Mouse (Mus musculus) CH12.LX (cell line): ENCODE measurements around the gene Mnt. TPM values are rescaled to one million over a fixed set of nuclear protein-coding genes. Genes with fewer than 3 reads are reported as not detected.

Experiments
- DNase-seq: peaks from one replicate; pipeline ENCODE4 v3.0.0-alpha.2; 2013; ENCODE audit errors: extremely low read depth
- H3K27ac ChIP-seq: 2 replicates; pipeline ENCODE4 v1.5.1; 2012; ENCODE audit warnings: low read depth, mild to moderate bottlenecking, control low read depth, moderate library complexity; ENCODE audit not compliant: insufficient read depth
- H3K27me3 ChIP-seq: replicated peaks from 2 replicates; pipeline ENCODE3; 2012; ENCODE audit warnings: inconsistent platforms
- H3K36me3 ChIP-seq, 2 experiments: replicated peaks in 1 of 2; 2 replicates each; pipeline versions ENCODE3 to v1.6.1; 2012; ENCODE audit warnings: inconsistent platforms in 1 of 2, low read length in 1 of 2, mild to moderate bottlenecking in 1 of 2, mixed read lengths in 1 of 2, moderate library complexity in 1 of 2; ENCODE audit not compliant: control insufficient read depth in 1 of 2, insufficient read depth in 1 of 2
- H3K4me1 ChIP-seq, 2 experiments: 2 replicates each; pipeline ENCODE4 v1.6.1; 2012; ENCODE audit warnings: inconsistent platforms in 1 of 2, moderate library complexity in 1 of 2; ENCODE audit not compliant: insufficient read depth in 2 of 2, control insufficient read depth in 1 of 2
- H3K4me2 ChIP-seq: 2 replicates; pipeline ENCODE4 v1.6.1; 2012; ENCODE audit warnings: low read depth, mild to moderate bottlenecking, control low read depth; ENCODE audit not compliant: poor library complexity, insufficient read depth, severe bottlenecking
- H3K4me3 ChIP-seq, 3 experiments: fragments of 150-350 bp in 1 of 3; sonication (generic) in 1 of 3; replicated peaks in 1 of 3; 2 replicates each; pipeline versions ENCODE3 to v1.5.1; 2011 to 2012; ENCODE audit warnings: low read depth in 2 of 3, low read length in 2 of 3, mild to moderate bottlenecking in 2 of 3, moderate library complexity in 2 of 3, control low read depth in 1 of 3, improper control_type of control experiment in 1 of 3, inconsistent platforms in 1 of 3, mixed read lengths in 1 of 3; ENCODE audit not compliant: poor library complexity in 1 of 3
- H3K79me2 ChIP-seq: replicated peaks from 2 replicates; pipeline ENCODE4 v1.6.1; 2012; ENCODE audit warnings: mild to moderate bottlenecking, moderate library complexity; ENCODE audit not compliant: control insufficient read depth, poor library complexity, insufficient read depth, severe bottlenecking; ENCODE audit errors: extremely low read depth
- H3K9ac ChIP-seq: 2 replicates; pipeline ENCODE4 v1.6.1; 2012; ENCODE audit warnings: low read depth, mild to moderate bottlenecking, control low read depth, moderate library complexity; ENCODE audit not compliant: insufficient read depth
- H3K9me3 ChIP-seq: replicated peaks from 2 replicates; pipeline ENCODE3; 2012; ENCODE audit warnings: low read length, inconsistent platforms, mixed read lengths
- BHLHE40 ChIP-seq: IDR thresholded peaks from 2 replicates; pipeline ENCODE4 v1.6.1; 2011; ENCODE audit warnings: mild to moderate bottlenecking, low read depth, low read length, improper control_type of control experiment
- CHD1 ChIP-seq: IDR thresholded peaks from 2 replicates; pipeline ENCODE4 v1.6.1; 2012; ENCODE audit warnings: low read depth, low read length, improper control_type of control experiment, inconsistent platforms
- CTCF ChIP-seq, 2 experiments: IDR thresholded peaks in 1 of 2; conservative IDR thresholded peaks in 1 of 2; 2 replicates each; pipeline ENCODE4 v1.5.1; 2011 to 2012; ENCODE audit warnings: low read depth in 2 of 2, low read length in 2 of 2, improper control_type of control experiment in 1 of 2, inconsistent platforms in 1 of 2, mild to moderate bottlenecking in 1 of 2, moderate library complexity in 1 of 2
- E2F4 ChIP-seq: IDR thresholded peaks from 2 replicates; pipeline ENCODE4 v1.6.1; 2011; ENCODE audit warnings: low read depth, low read length, improper control_type of control experiment; ENCODE audit not compliant: insufficient replicate concordance
- ELF1 ChIP-seq: IDR thresholded peaks from 2 replicates; pipeline ENCODE4 v1.6.1; 2014; ENCODE audit warnings: low read depth, mild to moderate bottlenecking, inconsistent platforms, low read length, improper control_type of control experiment
- EP300 ChIP-seq: IDR thresholded peaks from 2 replicates; pipeline ENCODE4 v1.6.1; 2011; ENCODE audit warnings: low read length, improper control_type of control experiment
- HCFC1 ChIP-seq: IDR thresholded peaks from 2 replicates; pipeline ENCODE4 v1.6.1; 2012; ENCODE audit warnings: low read depth, mild to moderate bottlenecking, inconsistent platforms, low read length, improper control_type of control experiment
- JUN ChIP-seq: IDR thresholded peaks from 2 replicates; pipeline ENCODE4 v1.6.1; 2011; ENCODE audit warnings: low read depth, mild to moderate bottlenecking, low read length, improper control_type of control experiment, moderate library complexity; ENCODE audit not compliant: insufficient read depth
- JUND ChIP-seq: conservative IDR thresholded peaks from 2 replicates; pipeline ENCODE4 v1.6.1; 2011; ENCODE audit warnings: low read depth, low read length, improper control_type of control experiment
- KAT2A ChIP-seq: IDR thresholded peaks from 2 replicates; pipeline ENCODE4 v1.6.1; 2012; ENCODE audit warnings: low read length, improper control_type of control experiment, inconsistent platforms; ENCODE audit not compliant: insufficient replicate concordance
- MAZ ChIP-seq: IDR thresholded peaks from 2 replicates; pipeline ENCODE4 v1.6.1; 2012; ENCODE audit warnings: low read depth, mild to moderate bottlenecking, inconsistent platforms, low read length, improper control_type of control experiment, moderate library complexity
- MEF2A ChIP-seq: IDR thresholded peaks from 2 replicates; pipeline ENCODE4 v1.6.1; 2014; ENCODE audit warnings: low read depth, mild to moderate bottlenecking, inconsistent platforms, low read length, improper control_type of control experiment, borderline replicate concordance
- MXI1 ChIP-seq: IDR thresholded peaks from 2 replicates; pipeline ENCODE4 v1.6.1; 2011; ENCODE audit warnings: mild to moderate bottlenecking, low read depth, low read length, improper control_type of control experiment
- NELFE ChIP-seq: IDR thresholded peaks from 2 replicates; pipeline ENCODE4 v1.6.1; 2011; ENCODE audit warnings: low read depth, low read length, improper control_type of control experiment
- NRF1 ChIP-seq: IDR thresholded peaks from 2 replicates; pipeline ENCODE4 v1.6.1; 2014; ENCODE audit warnings: low read depth, mild to moderate bottlenecking, inconsistent platforms, low read length, improper control_type of control experiment, moderate library complexity
- POLR2AphosphoS2 ChIP-seq: IDR thresholded peaks from 2 replicates; pipeline ENCODE4 v1.6.1; 2011; ENCODE audit warnings: low read depth, low read length, improper control_type of control experiment
- RAD21 ChIP-seq: IDR thresholded peaks from 2 replicates; pipeline ENCODE4 v1.6.1; 2011; ENCODE audit warnings: low read depth, mild to moderate bottlenecking, low read length, improper control_type of control experiment, moderate library complexity
- RCOR1 ChIP-seq: conservative IDR thresholded peaks from 2 replicates; pipeline ENCODE4 v1.6.1; 2012; ENCODE audit warnings: low read depth, mild to moderate bottlenecking, inconsistent platforms, low read length, improper control_type of control experiment
- SMC3 ChIP-seq: IDR thresholded peaks from 2 replicates; pipeline ENCODE4 v1.6.1; 2011; ENCODE audit warnings: low read depth, low read length, improper control_type of control experiment
- TCF12 ChIP-seq: IDR thresholded peaks from 2 replicates; pipeline ENCODE4 v1.6.1; 2014; ENCODE audit warnings: low read depth, mild to moderate bottlenecking, inconsistent platforms, low read length, improper control_type of control experiment
- ZC3H11A ChIP-seq: IDR thresholded peaks from 2 replicates; pipeline ENCODE4 v1.6.1; 2012; ENCODE audit warnings: low read depth, mild to moderate bottlenecking, inconsistent platforms, low read length, improper control_type of control experiment
- ZKSCAN1 ChIP-seq: IDR thresholded peaks from 2 replicates; pipeline ENCODE4 v1.6.1; 2012; ENCODE audit warnings: low read depth, inconsistent platforms, low read length, improper control_type of control experiment, borderline replicate concordance
- ZMIZ1 ChIP-seq: IDR thresholded peaks from 2 replicates; pipeline ENCODE4 v1.6.1; 2012; ENCODE audit warnings: low read depth, mild to moderate bottlenecking, inconsistent platforms, low read length, improper control_type of control experiment
- dilution Hi-C: fragments of 300-500 bp; cut with MboI; formaldehyde crosslinking; loops from 2 replicates; pipeline ENCODE4 v1.14.3; 2020; ENCODE audit warnings: low sequenced_read_pairs; ENCODE audit not compliant: extremely low pct_unique_long_range_greater_than_20kb, extremely low pct_ligation_motif_present
- in situ Hi-C: fragments of 300-500 bp; cut with MboI; formaldehyde crosslinking; loops from 3 replicates; pipeline ENCODE4 v1.14.3; 2019; ENCODE audit warnings: low sequenced_read_pairs, low pct_ligation_motif_present, low pct_unique_long_range_greater_than_20kb, mixed read lengths
- polyA plus RNA-seq: library from polyadenylated mRNA; unstranded; fragments of >175 nt; gene quantifications from 2 replicates; pipeline ENCODE4 v1.2.1, GENCODE M21; 2012; ENCODE audit warnings: low read depth; ENCODE audit not compliant: insufficient read length
- total RNA-seq, 2 experiments: library from RNA; depleted of rRNA; stranded (reverse); fragments of 300-350 nt in 1 of 2; fragments of >200 nt in 1 of 2; gene quantifications; 2 replicates each; pipeline ENCODE4 v1.2.3; 2012 to 2014

Gene Mnt
- total and polyA plus RNA-seq, 3 experiments = 1.6 to 30.6 (median 4.7) TPM

GRCm38 (mm10) chr11:74870544-74870943 is 39.8 kb downstream of the Mnt start:
- peaks cover 0 to 7% of the 10 kb centered on the region in 2 experiments for H3K36me3 ChIP-seq
- no peaks in the 10 kb centered on the region for H3K9me3 ChIP-seq
- in situ Hi-C loops (no loop called here), dilution Hi-C loops (no loop called here)
- peaks cover 0 to 5% of the 10 kb centered on the region in 2 experiments; a peak in 1 of 4 replicates for H3K4me1 ChIP-seq
- no peak overlapping the region for H3K27ac ChIP-seq
- no peaks in the 10 kb centered on the region for H3K27me3 ChIP-seq
- H3K79me2 ChIP-seq = no peaks in the 10 kb centered on the region
- no peak overlapping the region for H3K9ac ChIP-seq
- TF ChIP-seq JUND (no peak), POLR2AphosphoS2 (no peak), BHLHE40 (no peak), CHD1 (no peak), ELF1 (no peak), E2F4 (no peak), MXI1 (no peak), ZC3H11A (no peak), RCOR1 (no peak), NRF1 (no peak), TCF12 (no peak), ZKSCAN1 (no peak), EP300 (no peak), ZMIZ1 (no peak), MEF2A (no peak), HCFC1 (no peak), NELFE (no peak), RAD21 (no peak), JUN (no peak)
- TF ChIP-seq, all 38 proteins: peak for 0
- DNase-seq = no peak
- Histone ChIP-seq H3K4me3 (no peak overlapping the region), H3K4me2 (no peak overlapping the region)

- DNase-seq = peak; percentile 25
- Histone ChIP-seq H3K9ac (no peak overlapping the region), H3K79me2 (no peaks in the 10 kb centered on the region), H3K4me2 (no peak overlapping the region), H3K4me3 (no peak overlapping the region), H3K36me3 (peaks cover 0 to 7% of the 10 kb centered on the region in 2 experiments), H3K4me1 (peaks cover 0 to 5% of the 10 kb centered on the region in 2 experiments; a peak in 1 of 4 replicates), H3K9me3 (no peaks in the 10 kb centered on the region), H3K27me3 (no peaks in the 10 kb centered on the region), H3K27ac (no peak overlapping the region)
- dilution Hi-C loops = no loop called here
- in situ Hi-C loops = no loop called here
- TF ChIP-seq KAT2A = no peak
- TF ChIP-seq MAZ = no peak
- TF ChIP-seq SMC3 = peak; percentile 50
- TF ChIP-seq RAD21 = peak; percentile 53
- peak in 1 of 2 experiments; percentile 57; a peak in 2 of 4 replicates for TF ChIP-seq CTCF (conservative IDR thresholded peaks at IDR 0.05 in 1 of 2, IDR thresholded peaks at IDR 0.05 in 1 of 2; ENCODE audit: low read depth in 2 of 2, low read length in 2 of 2)
Measured at GRCm38 (mm10) chr11:74870991-74871622, 40.4 kb downstream of the Mnt start.
